Mouse (Mus musculus) cerebellum, adult 2 months (tissue): ENCODE measurements at regions not wholly inside any gene's neighbourhood (a gene's known extent, or its start where the extent isn't known, plus 50 kb on each side); places are given as distances from the start of the nearest gene placed in this dataset.

Experiments used
- DNase-seq, 2 experiments: peaks; one replicate each; pipeline ENCODE4 v3.0.0; 2021
- H3K27ac ChIP-seq: fragments of 200-500 bp; 2 replicates; pipeline ENCODE4 v1.5.1; 2012; ENCODE audit warnings: low read length, control low read depth, inconsistent platforms; ENCODE audit not compliant: insufficient read depth
- H3K27me3 ChIP-seq: fragments of 200-500 bp; 2 replicates; pipeline ENCODE4 v1.6.1; 2012; ENCODE audit warnings: inconsistent platforms, mild to moderate bottlenecking, low read length, moderate library complexity; ENCODE audit not compliant: control insufficient read depth, insufficient read depth
- H3K4me1 ChIP-seq: fragments of 200-500 bp; 2 replicates; pipeline ENCODE4 v1.6.1; 2011; ENCODE audit warnings: low read length; ENCODE audit not compliant: control insufficient read depth, insufficient read depth
- H3K4me3 ChIP-seq: fragments of 200-500 bp; replicated peaks from 2 replicates; pipeline ENCODE3; 2011; ENCODE audit warnings: mild to moderate bottlenecking, low read depth, low read length, control low read depth; ENCODE audit not compliant: insufficient read depth
- CTCF ChIP-seq: fragments of 200-500 bp; IDR thresholded peaks from 2 replicates; pipeline ENCODE4 v1.5.1; 2011; ENCODE audit warnings: low read depth, mild to moderate bottlenecking, control low read depth, low read length, moderate library complexity, borderline replicate concordance; ENCODE audit not compliant: insufficient read depth
- POLR2A ChIP-seq: fragments of 200-500 bp; IDR thresholded peaks from 2 replicates; pipeline ENCODE4 v1.6.1; 2011; ENCODE audit warnings: low read length, control low read depth, borderline replicate concordance; ENCODE audit not compliant: insufficient read depth
- WGBS: fragments of 180-500 bp; shearing (Covaris S2); methylation state at CpG from one replicate; pipeline ENCODE4 v1.1.7; 2018; 5-methylcytosine and 5-hydroxymethylcytosine counted together

DNA sequence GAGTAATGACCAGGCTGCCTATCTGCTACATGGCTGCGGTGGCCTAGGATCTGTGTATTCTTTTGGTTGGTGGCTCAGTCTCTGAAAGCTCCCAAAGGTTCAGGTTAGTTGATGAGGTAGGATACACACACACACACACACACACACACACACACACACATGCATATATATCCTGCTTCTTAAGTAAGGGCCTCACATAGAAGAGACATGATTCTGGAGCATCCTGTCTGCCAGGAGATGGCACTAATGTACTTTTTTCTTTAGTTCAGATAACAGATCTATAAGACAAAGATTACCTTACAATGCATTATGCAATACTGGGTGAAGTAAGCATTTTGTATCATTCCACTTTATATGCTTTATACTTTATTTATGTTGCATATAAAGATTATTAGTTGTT is 149.8 kb downstream of the Ankrd7 start:
- peak; percentile 19 to 57 for DNase-seq
- TF ChIP-seq POLR2A (no peak), CTCF (peak; percentile 24; the same call in 1 of the 2 replicates)

DNA sequence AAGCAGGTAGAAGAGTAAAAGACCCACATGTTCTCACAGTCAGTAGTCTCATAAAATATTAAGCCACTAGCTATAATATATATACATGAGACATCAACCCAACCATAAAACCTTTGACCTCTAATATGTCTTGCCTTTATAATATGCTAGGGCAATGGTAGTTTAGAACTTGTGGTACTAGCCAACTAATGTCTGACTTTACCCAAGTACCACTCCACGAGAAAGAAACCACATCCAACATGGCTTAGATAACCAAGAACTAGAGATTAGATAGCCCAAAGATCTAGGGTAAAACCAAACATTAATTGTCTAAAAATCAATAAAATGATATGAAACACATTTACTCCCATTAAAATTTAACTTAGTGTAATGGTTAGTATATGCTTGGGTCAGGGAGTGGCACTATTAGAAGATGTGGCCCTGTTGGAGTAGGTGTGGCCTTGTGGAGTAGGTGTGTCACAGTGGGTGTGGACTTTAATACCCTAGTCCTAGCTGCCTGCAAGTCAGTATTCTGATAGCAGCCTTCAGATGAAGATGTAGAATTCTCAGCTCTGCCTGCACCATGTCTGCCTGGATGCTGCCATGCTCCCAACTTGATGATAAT is 152.2 kb downstream of the Ankrd7 start:
- TF ChIP-seq POLR2A = no peak
- no peak for TF ChIP-seq CTCF

More for the DNA sequence above, 149.8 kb downstream of the Ankrd7 start:
- Histone ChIP-seq H3K27ac (no peak overlapping the region), H3K4me1 (no peaks in the 10 kb centered on the region), H3K27me3 (no peaks in the 10 kb centered on the region), H3K4me3 (no peak overlapping the region)
- WGBS = 100% methylated on average over 1 of the region's 1 CpGs

DNA sequence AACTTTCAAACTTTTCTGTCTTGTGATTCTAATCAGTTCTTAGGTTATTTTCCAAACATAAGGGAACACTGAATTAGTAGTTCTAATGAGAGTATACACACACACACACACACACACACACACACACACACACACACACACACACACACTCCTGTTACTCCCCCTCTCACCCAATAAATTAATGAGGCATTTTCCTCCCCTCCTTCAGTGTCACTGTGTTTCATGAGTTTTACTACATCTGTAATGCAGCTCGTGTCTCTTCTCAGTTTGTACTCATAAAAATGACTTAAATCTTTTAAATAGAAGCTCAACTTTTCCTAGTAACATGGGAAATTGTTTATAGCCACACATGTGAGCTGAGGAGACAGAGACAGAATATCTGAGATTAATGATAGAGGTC is 168.2 kb downstream of the Ankrd7 start:
- 66% methylated on average over 1 of the region's 1 CpGs for WGBS
- H3K27me3 ChIP-seq = no peaks in the 10 kb centered on the region
- no peak for DNase-seq
- no peak overlapping the region for H3K27ac ChIP-seq
- no peak overlapping the region for H3K4me3 ChIP-seq
- TF ChIP-seq CTCF (no peak), POLR2A (no peak)
- no peaks in the 10 kb centered on the region for H3K4me1 ChIP-seq

More for the DNA sequence above, 152.2 kb downstream of the Ankrd7 start:
- Histone ChIP-seq H3K4me3 (no peak overlapping the region), H3K27me3 (no peaks in the 10 kb centered on the region), H3K27ac (no peak overlapping the region), H3K4me1 (no peaks in the 10 kb centered on the region)
- 96% methylated on average over 1 of the region's 1 CpGs for WGBS
- DNase-seq = no peak
